Mouse (Mus musculus) kidney, postnatal 25 days (tissue): ENCODE measurements at regions not wholly inside any gene's neighbourhood (a gene's known extent, or its start where the extent isn't known, plus 50 kb on each side); places are given as distances from the start of the nearest gene placed in this dataset.

Source experiments
- DNase-seq, 2 experiments: peaks; one replicate each; pipeline ENCODE4 v3.0.0; 2021; ENCODE audit warnings: mixed read lengths in 2 of 2

- no peak for DNase-seq
Observed at GRCm38 (mm10) chr14:46115950-46116349, 263.3 kb upstream of the Gm15217 start.

- DNase-seq = no peak
Observed at GRCm38 (mm10) chr14:46126541-46126940, 252.7 kb upstream of the Gm15217 start.

GRCm38 (mm10) chr14:46129762-46130161 lies 249.5 kb upstream of the Gm15217 start:
- DNase-seq = no peak

- DNase-seq = no peak
Observed at GRCm38 (mm10) chr14:46144175-46144574, 235.0 kb upstream of the Gm15217 start.

GRCm38 (mm10) chr14:46144707-46145106 lies 234.5 kb upstream of the Gm15217 start:
- no peak for DNase-seq

- no peak for DNase-seq
Observed at GRCm38 (mm10) chr14:46145584-46145983, 233.6 kb upstream of the Gm15217 start.

GRCm38 (mm10) chr14:46149073-46149661 lies 230.0 kb upstream of the Gm15217 start:
- no peak for DNase-seq

- DNase-seq = no peak
Observed at GRCm38 (mm10) chr14:46158741-46159140, 220.5 kb upstream of the Gm15217 start.

- DNase-seq = no peak
Observed at GRCm38 (mm10) chr14:46172181-46172874, 206.9 kb upstream of the Gm15217 start.

- no peak for DNase-seq
Observed at GRCm38 (mm10) chr14:46172875-46173324, 206.3 kb upstream of the Gm15217 start.

- DNase-seq = no peak
Observed at GRCm38 (mm10) chr14:46174386-46174785, 204.8 kb upstream of the Gm15217 start.

GRCm38 (mm10) chr14:46175291-46176216 lies 203.7 kb upstream of the Gm15217 start:
- DNase-seq = no peak

- no peak for DNase-seq
Observed at GRCm38 (mm10) chr14:46179024-46179423, 200.2 kb upstream of the Gm15217 start.

- DNase-seq = no peak
Observed at GRCm38 (mm10) chr14:46191639-46192399, 187.4 kb upstream of the Gm15217 start.

GRCm38 (mm10) chr14:46193577-46193976 lies 185.6 kb upstream of the Gm15217 start:
- DNase-seq = no peak

GRCm38 (mm10) chr14:46195939-46196338 lies 183.3 kb upstream of the Gm15217 start:
- no peak for DNase-seq

GRCm38 (mm10) chr14:46202818-46203217 lies 176.4 kb upstream of the Gm15217 start:
- DNase-seq = peak; percentile 82 to 83

- no peak for DNase-seq
Observed at GRCm38 (mm10) chr14:46220483-46220882, 158.7 kb upstream of the Gm15217 start.

GRCm38 (mm10) chr14:46221897-46222669 lies 157.1 kb upstream of the Gm15217 start:
- no peak for DNase-seq

- DNase-seq = no peak
Observed at GRCm38 (mm10) chr14:46223008-46223407, 156.2 kb upstream of the Gm15217 start.

GRCm38 (mm10) chr14:46224421-46224950 lies 154.7 kb upstream of the Gm15217 start:
- DNase-seq = no peak
